Mouse (Mus musculus): ENCODE results near the gene Zfp775. TPM values are rescaled to one million over a fixed set of nuclear protein-coding genes. Genes with fewer than 3 reads are reported as not detected.

Zfp775 gene
- total and polyA plus RNA-seq, 3 experiments = 3.2 to 6.5 (median 3.5) TPM

GRCm38 (mm10) chr6:48666159-48666586 is 64.3 kb downstream of the Zfp775 start:
- DNase-seq (ENCODE audit: extremely low read depth) = no peak
- dilution Hi-C loops (cut with MboI; ENCODE audit: extremely low pct_ligation_motif_present, extremely low pct_unique_long_range_greater_than_20kb, low sequenced_read_pairs) = no loop called here
- in situ Hi-C loops (cut with MboI; ENCODE audit: low pct_ligation_motif_present, low pct_unique_long_range_greater_than_20kb, low sequenced_read_pairs) = no loop called here

GRCm38 (mm10) chr6:48668022-48668421 is 66.2 kb downstream of the Zfp775 start:
- DNase-seq (ENCODE audit: extremely low read depth) = no peak
- TF ChIP-seq NELFE (IDR thresholded peaks at IDR 0.05; ENCODE audit: low read depth, low read length) (no peak), MXI1 (IDR thresholded peaks at IDR 0.05; ENCODE audit: low read depth, low read length) (no peak), UBTF (IDR thresholded peaks at IDR 0.05; ENCODE audit: low read depth, low read length) (no peak), CHD1 (IDR thresholded peaks at IDR 0.05; ENCODE audit: low read depth, low read length) (no peak), JUND (conservative IDR thresholded peaks at IDR 0.05; ENCODE audit: low read depth, low read length) (no peak), MEF2A (IDR thresholded peaks at IDR 0.05; ENCODE audit: borderline replicate concordance, low read depth, low read length) (no peak), MAZ (IDR thresholded peaks at IDR 0.05; ENCODE audit: low read depth, low read length) (no peak), USF2 (conservative IDR thresholded peaks at IDR 0.05; ENCODE audit: low read depth, low read length) (no peak)
- H3K4me3 ChIP-seq (replicated peaks in 1 of 3; ENCODE audit: low read depth in 2 of 3, low read length in 2 of 3, poor library complexity in 1 of 3) = no peak overlapping the region
- peaks cover 11 to 66% of the 10 kb centered on the region in 2 experiments for H3K4me1 ChIP-seq (ENCODE audit: control insufficient read depth in 1 of 2, insufficient read depth in 2 of 2)
- H3K27me3 ChIP-seq (replicated peaks) = no peaks in the 10 kb centered on the region
- in situ Hi-C loops (cut with MboI; ENCODE audit: low pct_ligation_motif_present, low pct_unique_long_range_greater_than_20kb, low sequenced_read_pairs) (no loop called here), dilution Hi-C loops (cut with MboI; ENCODE audit: extremely low pct_ligation_motif_present, extremely low pct_unique_long_range_greater_than_20kb, low sequenced_read_pairs) (no loop called here)
- H3K27ac ChIP-seq (ENCODE audit: insufficient read depth, low read depth) = no peak overlapping the region
- H3K79me2 ChIP-seq (replicated peaks; ENCODE audit: control insufficient read depth, extremely low read depth, insufficient read depth, poor library complexity, severe bottlenecking) = no peaks in the 10 kb centered on the region
- H3K4me2 ChIP-seq (ENCODE audit: insufficient read depth, low read depth, poor library complexity, severe bottlenecking) = no peak overlapping the region
- peaks cover 4% of the 10 kb centered on the region for H3K9me3 ChIP-seq (replicated peaks; ENCODE audit: low read length)
- no peak overlapping the region for H3K9ac ChIP-seq (ENCODE audit: insufficient read depth, low read depth)
- H3K36me3 ChIP-seq (replicated peaks in 1 of 2; ENCODE audit: control insufficient read depth in 1 of 2, insufficient read depth in 1 of 2, low read length in 1 of 2) = peaks cover 2 to 14% of the 10 kb centered on the region in 2 experiments

More at GRCm38 (mm10) chr6:48666159-48666586, 64.3 kb downstream of the Zfp775 start:
- H3K36me3 ChIP-seq (replicated peaks in 1 of 2; ENCODE audit: control insufficient read depth in 1 of 2, insufficient read depth in 1 of 2, low read length in 1 of 2) = peaks cover 2 to 18% of the 10 kb centered on the region in 2 experiments
- no peaks in the 10 kb centered on the region for H3K27me3 ChIP-seq (replicated peaks)
- no peak for TF ChIP-seq TCF12 (IDR thresholded peaks at IDR 0.05; ENCODE audit: low read depth, low read length)
- no peak for TF ChIP-seq MEF2A (IDR thresholded peaks at IDR 0.05; ENCODE audit: borderline replicate concordance, low read depth, low read length)
- no peak for TF ChIP-seq ELF1 (IDR thresholded peaks at IDR 0.05; ENCODE audit: low read depth, low read length)
- no peak for TF ChIP-seq POLR2A (IDR thresholded peaks at IDR 0.05; ENCODE audit: low read depth, low read length)
- TF ChIP-seq CTCF (conservative IDR thresholded peaks at IDR 0.05 in 1 of 2, IDR thresholded peaks at IDR 0.05 in 1 of 2; ENCODE audit: low read depth in 2 of 2, low read length in 2 of 2) = no peak
- TF ChIP-seq NELFE (IDR thresholded peaks at IDR 0.05; ENCODE audit: low read depth, low read length) = no peak
- peaks cover 11 to 55% of the 10 kb centered on the region in 2 experiments for H3K4me1 ChIP-seq (ENCODE audit: control insufficient read depth in 1 of 2, insufficient read depth in 2 of 2)
- no peak overlapping the region for H3K4me2 ChIP-seq (ENCODE audit: insufficient read depth, low read depth, poor library complexity, severe bottlenecking)
- H3K9me3 ChIP-seq (replicated peaks; ENCODE audit: low read length) = no peaks in the 10 kb centered on the region
- no peak overlapping the region for H3K4me3 ChIP-seq (replicated peaks in 1 of 3; ENCODE audit: low read depth in 2 of 3, low read length in 2 of 3, poor library complexity in 1 of 3)
- no peaks in the 10 kb centered on the region for H3K79me2 ChIP-seq (replicated peaks; ENCODE audit: control insufficient read depth, extremely low read depth, insufficient read depth, poor library complexity, severe bottlenecking)
- H3K9ac ChIP-seq (ENCODE audit: insufficient read depth, low read depth) = no peak overlapping the region
- H3K27ac ChIP-seq (ENCODE audit: insufficient read depth, low read depth) = no peak overlapping the region

- Histone ChIP-seq H3K27me3 (replicated peaks) (no peaks in the 10 kb centered on the region), H3K4me2 (ENCODE audit: insufficient read depth, low read depth, poor library complexity, severe bottlenecking) (no peak overlapping the region), H3K9ac (ENCODE audit: insufficient read depth, low read depth) (no peak overlapping the region), H3K79me2 (replicated peaks; ENCODE audit: control insufficient read depth, extremely low read depth, insufficient read depth, poor library complexity, severe bottlenecking) (no peaks in the 10 kb centered on the region), H3K27ac (ENCODE audit: insufficient read depth, low read depth) (no peak overlapping the region), H3K4me3 (replicated peaks in 1 of 3; ENCODE audit: low read depth in 2 of 3, low read length in 2 of 3, poor library complexity in 1 of 3) (no peak overlapping the region), H3K9me3 (replicated peaks; ENCODE audit: low read length) (peaks cover 4% of the 10 kb centered on the region), H3K36me3 (replicated peaks in 1 of 2; ENCODE audit: control insufficient read depth in 1 of 2, insufficient read depth in 1 of 2, low read length in 1 of 2) (peaks cover 0 to 7% of the 10 kb centered on the region in 2 experiments), H3K4me1 (ENCODE audit: control insufficient read depth in 1 of 2, insufficient read depth in 2 of 2) (peaks cover 16 to 76% of the 10 kb centered on the region in 2 experiments)
- dilution Hi-C loops (cut with MboI; ENCODE audit: extremely low pct_ligation_motif_present, extremely low pct_unique_long_range_greater_than_20kb, low sequenced_read_pairs) = no loop called here
- TF ChIP-seq TBP (conservative IDR thresholded peaks at IDR 0.05; ENCODE audit: low read depth, low read length) = no peak
- TF ChIP-seq ZNF384 (IDR thresholded peaks at IDR 0.05; ENCODE audit: low read depth, low read length) = no peak
- no peak for TF ChIP-seq HCFC1 (IDR thresholded peaks at IDR 0.05; ENCODE audit: low read depth, low read length)
- no peak for TF ChIP-seq ELF1 (IDR thresholded peaks at IDR 0.05; ENCODE audit: low read depth, low read length)
- no peak for TF ChIP-seq RCOR1 (conservative IDR thresholded peaks at IDR 0.05; ENCODE audit: low read depth, low read length)
- no peak for TF ChIP-seq RAD21 (IDR thresholded peaks at IDR 0.05; ENCODE audit: low read depth, low read length)
- no peak for TF ChIP-seq MXI1 (IDR thresholded peaks at IDR 0.05; ENCODE audit: low read depth, low read length)
- no peak for TF ChIP-seq BHLHE40 (IDR thresholded peaks at IDR 0.05; ENCODE audit: low read depth, low read length)
- no peak for TF ChIP-seq ETS1 (conservative IDR thresholded peaks at IDR 0.05; ENCODE audit: low read depth, low read length)
- no peak for TF ChIP-seq GABPA (IDR thresholded peaks at IDR 0.05; ENCODE audit: insufficient replicate concordance, low read depth, low read length)
- no peak for TF ChIP-seq KAT2A (IDR thresholded peaks at IDR 0.05; ENCODE audit: insufficient replicate concordance, low read length)
- no peak for TF ChIP-seq JUN (IDR thresholded peaks at IDR 0.05; ENCODE audit: insufficient read depth, low read depth, low read length)
- TF ChIP-seq CHD2 (IDR thresholded peaks at IDR 0.05; ENCODE audit: low read length) = no peak
- TF ChIP-seq ZC3H11A (IDR thresholded peaks at IDR 0.05; ENCODE audit: low read depth, low read length) = no peak
- no peak for TF ChIP-seq POLR2A (IDR thresholded peaks at IDR 0.05; ENCODE audit: low read depth, low read length)
- in situ Hi-C loops (cut with MboI; ENCODE audit: low pct_ligation_motif_present, low pct_unique_long_range_greater_than_20kb, low sequenced_read_pairs) = no loop called here
- DNase-seq (ENCODE audit: extremely low read depth) = no peak
Observed at GRCm38 (mm10) chr6:48669446-48669969, 67.6 kb downstream of the Zfp775 start.
